19 mouse cellular contexts compared by ENCODE assay signal in genomic region chr2:162401316-162402100, GRCm38 (mm10).
DNase-seq lines count a peak whose midpoint lies in the region; ATAC-seq lines count a peak whose summit lies in the region.
"Had no signal": no experiment of that assay in that cellular context is flagged by ENCODE, and none has a peak within 500 bp of the region (broad histone marks: within the 10 kb centered on the region; RNA-seq: fewer than 3 reads in every experiment).

No protein-coding gene starts in this region.

- no peaks in the 10 kb centered on the region for H3K27me3 ChIP-seq in embryonic facial prominence, embryonic 14.5 days (replicated peaks; ENCODE audit: control insufficient read depth, insufficient read depth, low read length)
- no peaks in the 10 kb centered on the region for H3K27me3 ChIP-seq in embryonic facial prominence, embryonic 10.5 days (replicated peaks; ENCODE audit: low read depth, poor library complexity, severe bottlenecking)
- 0 out of 2 replicates have a peak, but pooled peaks cover 2% of the 10 kb centered on the region for H3K27me3 ChIP-seq in forebrain, embryonic 11.5 days (ENCODE audit: control insufficient read depth, insufficient read depth, low read length)
- H3K27me3 ChIP-seq: embryonic facial prominence, embryonic 15.5 days; hindbrain, embryonic 15.5 days had no signal

- H3K9ac ChIP-seq in embryonic facial prominence, embryonic 14.5 days (ENCODE audit: low read depth, low read length), result no peak overlapping the region
- H3K9ac ChIP-seq in forebrain, embryonic 11.5 days (ENCODE audit: low read length), result no peak overlapping the region
- H3K9ac ChIP-seq: embryonic facial prominence, embryonic 15.5 days; forebrain, embryonic 13.5 days; hindbrain, embryonic 15.5 days had no signal

- H3K27ac ChIP-seq in embryonic facial prominence, embryonic 14.5 days (replicated peaks; ENCODE audit: low read depth, low read length), result no peak overlapping the region
- no peak overlapping the region for H3K27ac ChIP-seq in embryonic facial prominence, embryonic 10.5 days (replicated peaks)
- H3K27ac ChIP-seq in forebrain, embryonic 11.5 days (ENCODE audit: low read depth, low read length), result no peak overlapping the region
- H3K27ac ChIP-seq: embryonic facial prominence, embryonic 15.5 days; forebrain, embryonic 13.5 days; hindbrain, embryonic 15.5 days; kidney, postnatal 0 days had no signal

- H3K36me3 ChIP-seq in embryonic facial prominence, embryonic 14.5 days (ENCODE audit: control insufficient read depth, insufficient read depth, low read length), result no peaks in the 10 kb centered on the region
- H3K36me3 ChIP-seq in embryonic facial prominence, embryonic 10.5 days (replicated peaks), result no peaks in the 10 kb centered on the region
- no peaks in the 10 kb centered on the region for H3K36me3 ChIP-seq in forebrain, embryonic 11.5 days (ENCODE audit: control insufficient read depth, insufficient read depth, low read length)
- H3K36me3 ChIP-seq: embryonic facial prominence, embryonic 15.5 days; hindbrain, embryonic 15.5 days had no signal

- intact Hi-C loops in left cerebral cortex, postnatal 10 days (cut with DNase I), result no loop called here

- 55% methylated on average over 6 of the region's 6 CpGs for WGBS in embryonic facial prominence, embryonic 14.5 days
- 73% methylated on average over 6 of the region's 6 CpGs for WGBS in embryonic facial prominence, embryonic 10.5 days
- WGBS in forebrain, embryonic 11.5 days, result 70% methylated on average over 6 of the region's 6 CpGs

- no peaks in the 10 kb centered on the region for H3K4me1 ChIP-seq in embryonic facial prominence, embryonic 14.5 days (ENCODE audit: control insufficient read depth, insufficient read depth, low read length)
- no peaks in the 10 kb centered on the region for H3K4me1 ChIP-seq in embryonic facial prominence, embryonic 10.5 days
- H3K4me1 ChIP-seq in forebrain, embryonic 11.5 days (replicated peaks; ENCODE audit: control insufficient read depth, insufficient read depth, low read length), result no peaks in the 10 kb centered on the region
- H3K4me1 ChIP-seq: embryonic facial prominence, embryonic 15.5 days; forebrain, embryonic 13.5 days; hindbrain, embryonic 15.5 days had no signal

- no peak for ATAC-seq in embryonic facial prominence, embryonic 14.5 days (ENCODE audit: low read depth)
- ATAC-seq in forebrain, embryonic 11.5 days (replicated peaks; ENCODE audit: low FRiP score), result no peak
- ATAC-seq: forebrain, embryonic 13.5 days; intestine, postnatal 0 days had no signal

- DNase-seq in embryonic facial prominence, embryonic 14.5 days (ENCODE audit: low spot score), result peak; percentile 25
- no peak for DNase-seq in embryonic facial prominence, embryonic 10.5 days (ENCODE audit: low spot score)
- peak; percentile 13 for DNase-seq in layer of hippocampus, adult 9-11 months
- no peak for DNase-seq in layer of hippocampus, adult 9-10 months (ENCODE audit: low spot score)
- DNase-seq in brain, adult 2 months (ENCODE audit: low read depth, low spot score), result peak; percentile 78
- DNase-seq in left cerebral cortex, postnatal 10 days (ENCODE audit: extremely low spot score in 1 of 2, low spot score in 2 of 2), result peak; percentile 5 to 29
- DNase-seq in forebrain, embryonic 11.5 days (ENCODE audit: low spot score), result no peak
- no peak for DNase-seq in layer of hippocampus, adult 8-10 months (ENCODE audit: low spot score in 2 of 2)
- DNase-seq: adrenal gland, postnatal 14 days; gastrocnemius, postnatal 10 days; lung, adult 18-20 months; lung, postnatal 36 days; spleen, adult 18-20 months; thymus, adult 2 months had no signal

- no peak overlapping the region for H3K4me2 ChIP-seq in embryonic facial prominence, embryonic 14.5 days (ENCODE audit: low read depth, low read length)
- H3K4me2 ChIP-seq in forebrain, embryonic 11.5 days (ENCODE audit: low read depth, low read length, severe bottlenecking), result no peak overlapping the region
- H3K4me2 ChIP-seq: embryonic facial prominence, embryonic 15.5 days; forebrain, embryonic 13.5 days; hindbrain, embryonic 15.5 days had no signal

- no peak overlapping the region for H3K4me3 ChIP-seq in embryonic facial prominence, embryonic 14.5 days (ENCODE audit: low read depth, low read length)
- no peak overlapping the region for H3K4me3 ChIP-seq in embryonic facial prominence, embryonic 10.5 days
- H3K4me3 ChIP-seq in forebrain, embryonic 11.5 days (ENCODE audit: low read depth, low read length), result no peak overlapping the region
- H3K4me3 ChIP-seq: embryonic facial prominence, embryonic 15.5 days; forebrain, embryonic 13.5 days; hindbrain, embryonic 15.5 days had no signal

- no peaks in the 10 kb centered on the region for H3K9me3 ChIP-seq in embryonic facial prominence, embryonic 14.5 days (ENCODE audit: control insufficient read depth, low read length)
- no peaks in the 10 kb centered on the region for H3K9me3 ChIP-seq in embryonic facial prominence, embryonic 10.5 days
- H3K9me3 ChIP-seq in forebrain, embryonic 11.5 days (ENCODE audit: control insufficient read depth, low read length), result no peaks in the 10 kb centered on the region
- H3K9me3 ChIP-seq: embryonic facial prominence, embryonic 15.5 days; forebrain, embryonic 13.5 days; hindbrain, embryonic 15.5 days had no signal

Comparison
In these comparisons a context has a peak if more than half of its experiments do, and no peak if none do; other contexts are left out.
1. DNase-seq: peak in embryonic facial prominence, embryonic 14.5 days (single experiment), layer of hippocampus, adult 9-11 months (single experiment), brain, adult 2 months (single experiment) and left cerebral cortex, postnatal 10 days (2 of 2); none in embryonic facial prominence, embryonic 10.5 days (single experiment), layer of hippocampus, adult 9-10 months (single experiment), forebrain, embryonic 11.5 days (single experiment) and layer of hippocampus, adult 8-10 months (0 of 2).